In genomic region chr5:20950855-20951650, GRCm38 (mm10) we compare ENCODE assay signal across 8 mouse cellular contexts. TPM values are rescaled to one million over a fixed set of nuclear protein-coding genes. Genes with fewer than 3 reads are reported as not detected.
DNase-seq lines count a peak whose midpoint lies in the region; ATAC-seq and TF ChIP-seq lines count a peak whose summit lies in the region.

No protein-coding gene starts in this region.

- peak overlapping the region; percentile 74 for H3K4me2 ChIP-seq in embryonic facial prominence, embryonic 12.5 days (replicated peaks)
- peak overlapping the region; percentile 61 for H3K4me2 ChIP-seq in kidney, embryonic 15.5 days
- peak overlapping the region; percentile 75 for H3K4me2 ChIP-seq in liver, embryonic 16.5 days (ENCODE audit: low read depth, low read length)
- peak overlapping the region; percentile 63 for H3K4me2 ChIP-seq in neural tube, embryonic 12.5 days (replicated peaks)
- H3K4me2 ChIP-seq in stomach, postnatal 0 days (replicated peaks; ENCODE audit: low read depth): peak overlapping the region; percentile 67

- H3K4me3 ChIP-seq in embryonic facial prominence, embryonic 12.5 days: peak overlapping the region; percentile 93
- peak overlapping the region; percentile 87 for H3K4me3 ChIP-seq in heart, adult 2 months
- H3K4me3 ChIP-seq in kidney, embryonic 15.5 days (replicated peaks): peak overlapping the region; percentile 60
- H3K4me3 ChIP-seq in liver, embryonic 16.5 days (ENCODE audit: low read depth, low read length): peak overlapping the region; percentile 95
- peak overlapping the region; percentile 89 for H3K4me3 ChIP-seq in neural tube, embryonic 12.5 days
- peak overlapping the region; percentile 99 for H3K4me3 ChIP-seq in stomach, postnatal 0 days (ENCODE audit: low read depth, low read length)

- TF ChIP-seq POLR2A in heart, adult 2 months (IDR thresholded peaks at IDR 0.05; ENCODE audit: insufficient read depth, low read depth, low read length): peak; percentile 46; the same call in 1 of the 2 replicates

- intact Hi-C loops in heart, adult 2 months (cut with DNase I): loop anchor here (2.0 to 5.0 kb wide), 2 partner anchors 39 to 104 kb away; partner anchors contain the start of gene Ptpn12

- WGBS in embryonic facial prominence, embryonic 12.5 days: under 1% methylated on average over 76 of the region's 88 CpGs
- WGBS in heart, adult 2 months: under 1% methylated on average over 85 of the region's 88 CpGs
- under 1% methylated on average over 84 of the region's 88 CpGs for WGBS in kidney, embryonic 15.5 days
- WGBS in liver, embryonic 16.5 days (ENCODE audit: insufficient replicate concordance): under 1% methylated on average over 83 of the region's 88 CpGs
- WGBS in neural tube, embryonic 12.5 days: under 1% methylated on average over 88 of the region's 88 CpGs
- under 1% methylated on average over 76 of the region's 88 CpGs for WGBS in stomach, postnatal 0 days

- H3K36me3 ChIP-seq in embryonic facial prominence, embryonic 12.5 days: no peaks in the 10 kb centered on the region
- H3K36me3 ChIP-seq in heart, adult 2 months (ENCODE audit: control insufficient read depth, insufficient read depth, low read length): peaks cover 7% of the 10 kb centered on the region
- no peaks in the 10 kb centered on the region for H3K36me3 ChIP-seq in kidney, embryonic 15.5 days
- H3K36me3 ChIP-seq in liver, embryonic 16.5 days (ENCODE audit: control insufficient read depth, insufficient read depth): peaks cover 2% of the 10 kb centered on the region; the same call in 1 of the 2 replicates
- no peaks in the 10 kb centered on the region for H3K36me3 ChIP-seq in neural tube, embryonic 12.5 days
- H3K36me3 ChIP-seq in stomach, postnatal 0 days (ENCODE audit: control insufficient read depth, insufficient read depth, low read length): no peaks in the 10 kb centered on the region

- peak overlapping the region; percentile 95 for H3K9ac ChIP-seq in embryonic facial prominence, embryonic 12.5 days
- peak overlapping the region; percentile 88 for H3K9ac ChIP-seq in heart, adult 2 months (ENCODE audit: low read depth, low read length)
- H3K9ac ChIP-seq in kidney, embryonic 15.5 days: peak overlapping the region; percentile 95
- H3K9ac ChIP-seq in liver, embryonic 16.5 days (ENCODE audit: low read depth, low read length): peak overlapping the region; percentile 97
- H3K9ac ChIP-seq in neural tube, embryonic 12.5 days: peak overlapping the region; percentile 92
- peak overlapping the region; percentile 96 for H3K9ac ChIP-seq in stomach, postnatal 0 days (ENCODE audit: low read length)

- H3K4me1 ChIP-seq in embryonic facial prominence, embryonic 12.5 days: peaks cover 8% of the 10 kb centered on the region
- H3K4me1 ChIP-seq in heart, adult 2 months (ENCODE audit: control insufficient read depth, insufficient read depth, low read length): peaks cover 7% of the 10 kb centered on the region
- peaks cover 17% of the 10 kb centered on the region for H3K4me1 ChIP-seq in kidney, embryonic 15.5 days
- H3K4me1 ChIP-seq in liver, embryonic 16.5 days (ENCODE audit: control insufficient read depth, low read depth, low read length): peaks cover 33% of the 10 kb centered on the region
- H3K4me1 ChIP-seq in neural tube, embryonic 12.5 days: peaks cover 13% of the 10 kb centered on the region; the same call in 1 of the 2 replicates
- H3K4me1 ChIP-seq in stomach, postnatal 0 days (replicated peaks; ENCODE audit: control insufficient read depth, insufficient read depth): no peaks in the 10 kb centered on the region

- peak; percentile 47 for DNase-seq in urinary bladder, postnatal 14 days (ENCODE audit: low spot score)
- no peak for DNase-seq in urinary bladder, postnatal 10 days (ENCODE audit: low spot score)
- peak; percentile 60 to 77 for DNase-seq in heart, adult 2 months
- DNase-seq in stomach, postnatal 0 days (ENCODE audit: low spot score): peak; percentile 67

- peak; percentile 84 for ATAC-seq in embryonic facial prominence, embryonic 12.5 days (ENCODE audit: insufficient number of reproducible peaks, insufficient read depth, low FRiP score, low TSS enrichment)
- ATAC-seq in kidney, embryonic 15.5 days (replicated peaks; ENCODE audit: low FRiP score): peak; percentile 88
- peak; percentile 70 for ATAC-seq in liver, embryonic 16.5 days (ENCODE audit: low read depth)
- peak; percentile 84 for ATAC-seq in neural tube, embryonic 12.5 days (ENCODE audit: low FRiP score, low read depth)
- peak; percentile 69 for ATAC-seq in stomach, postnatal 0 days (ENCODE audit: low FRiP score, low TSS enrichment)

- TF ChIP-seq EP300 in heart, adult 2 months (IDR thresholded peaks at IDR 0.05; ENCODE audit: insufficient read depth, low read depth, low read length): 0 out of 2 replicates have a peak, but pooled peaks have one; percentile 26
- no peak for TF ChIP-seq EP300 in stomach, postnatal 0 days (optimal IDR thresholded peaks at IDR 0.05)

- H3K9me3 ChIP-seq in embryonic facial prominence, embryonic 12.5 days: no peaks in the 10 kb centered on the region
- no peaks in the 10 kb centered on the region for H3K9me3 ChIP-seq in kidney, embryonic 15.5 days (replicated peaks)
- H3K9me3 ChIP-seq in liver, embryonic 16.5 days (replicated peaks; ENCODE audit: control insufficient read depth, low read length): no peaks in the 10 kb centered on the region
- no peaks in the 10 kb centered on the region for H3K9me3 ChIP-seq in neural tube, embryonic 12.5 days
- H3K9me3 ChIP-seq in stomach, postnatal 0 days (ENCODE audit: control insufficient read depth, low read length): no peaks in the 10 kb centered on the region

- no peak for TF ChIP-seq CTCF in heart, adult 2 months (IDR thresholded peaks at IDR 0.05)
- TF ChIP-seq CTCF in stomach, postnatal 0 days (IDR thresholded peaks at IDR 0.05; ENCODE audit: low read depth): no peak

- H3K27me3 ChIP-seq in embryonic facial prominence, embryonic 12.5 days: no peaks in the 10 kb centered on the region
- no peaks in the 10 kb centered on the region for H3K27me3 ChIP-seq in heart, adult 2 months (ENCODE audit: control insufficient read depth, insufficient read depth, low read length)
- H3K27me3 ChIP-seq in kidney, embryonic 15.5 days: no peaks in the 10 kb centered on the region
- H3K27me3 ChIP-seq in liver, embryonic 16.5 days (ENCODE audit: control insufficient read depth, insufficient read depth, low read depth, low read length): no peaks in the 10 kb centered on the region
- no peaks in the 10 kb centered on the region for H3K27me3 ChIP-seq in neural tube, embryonic 12.5 days (replicated peaks)
- no peaks in the 10 kb centered on the region for H3K27me3 ChIP-seq in stomach, postnatal 0 days (ENCODE audit: control insufficient read depth, insufficient read depth, low read length)

- H3K27ac ChIP-seq in embryonic facial prominence, embryonic 12.5 days: peak overlapping the region; percentile 99
- peak overlapping the region; percentile 97 for H3K27ac ChIP-seq in heart, adult 2 months
- peak overlapping the region; percentile 99 for H3K27ac ChIP-seq in kidney, embryonic 15.5 days
- H3K27ac ChIP-seq in liver, embryonic 16.5 days (ENCODE audit: low read length): peak overlapping the region; percentile 94
- H3K27ac ChIP-seq in neural tube, embryonic 12.5 days: peak overlapping the region; percentile 99
- H3K27ac ChIP-seq in stomach, postnatal 0 days (replicated peaks): peak overlapping the region; percentile 99

- peaks cover 2% of the 10 kb centered on the region for H3K79me2 ChIP-seq in heart, adult 2 months (replicated peaks; ENCODE audit: control insufficient read depth, insufficient read depth, low read length)

RNA-seq across cellular contexts. Expression of gene Rsbn1l, which starts 5.1 kb away (rescaled TPM):
- 5.7 and 6.1 TPM in 2 replicates for polyA plus RNA-seq in embryonic facial prominence, embryonic 12.5 days (2016; fragmentation: Nextera tagmentation; extraction: Ambion mirVana)
- 10 to 100 TPM; 11.5 to 15.1 TPM for total RNA-seq in heart, adult 2 months (2021)
- 3.7 and 8.4 TPM in 2 replicates for polyA plus RNA-seq in heart, adult 2 months (2012; rRNA removed)
- polyA plus RNA-seq in kidney, embryonic 15.5 days (2015; fragmentation: Nextera tagmentation; extraction: Ambion mirVana): 5.6 and 6.4 TPM in 2 replicates
- 3.3 and 3.7 TPM in 2 replicates for polyA plus RNA-seq in liver, embryonic 16.5 days (2015; fragmentation: Nextera tagmentation; extraction: Ambion mirVana)
- polyA plus RNA-seq in neural tube, embryonic 12.5 days (2016; fragmentation: Nextera tagmentation; extraction: Ambion mirVana): 5.5 and 7.8 TPM in 2 replicates
- 3.4 and 3.7 TPM in 2 replicates for polyA plus RNA-seq in stomach, postnatal 0 days (2015; fragmentation: Nextera tagmentation; extraction: Ambion mirVana)
